Mouse (Mus musculus) cortical plate, adult 2 months (tissue): ENCODE measurements around the gene Akap8.

Experiments
- CTCF ChIP-seq: fragments of 200-500 bp; IDR thresholded peaks from 2 replicates; pipeline ENCODE4 v1.5.1; 2011; ENCODE audit warnings: mild to moderate bottlenecking, control low read depth, low read length; ENCODE audit not compliant: insufficient read depth; ENCODE audit errors: extremely low read depth
- POLR2A ChIP-seq: fragments of 200-500 bp; IDR thresholded peaks from 2 replicates; pipeline ENCODE4 v1.6.1; 2011; ENCODE audit warnings: mild to moderate bottlenecking, low read length, control low read depth; ENCODE audit not compliant: insufficient read depth; ENCODE audit errors: extremely low read depth

DNA sequence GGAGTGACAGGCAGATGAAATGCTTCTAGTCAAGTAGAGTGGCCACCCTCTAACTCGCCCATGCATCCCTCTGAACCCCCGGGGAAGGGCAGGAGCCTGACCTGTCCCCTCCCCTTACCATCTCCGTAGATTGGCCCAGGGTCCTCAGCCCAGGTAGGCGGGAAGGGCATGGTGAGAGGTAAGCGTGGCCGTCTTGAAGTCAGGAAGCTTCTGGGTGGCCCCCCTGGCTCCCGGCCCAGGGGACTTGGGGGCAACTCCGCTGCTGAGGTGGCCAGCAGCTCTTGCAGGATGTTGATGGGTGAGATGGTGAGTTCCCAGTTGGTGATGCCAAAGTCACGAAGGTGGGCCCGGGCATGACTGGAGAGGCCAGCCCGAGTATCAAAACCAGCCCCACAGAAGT, 46.7 kb upstream of the Akap8 start:
- no peak for TF ChIP-seq CTCF
- TF ChIP-seq POLR2A = no peak
